Mouse (Mus musculus): ENCODE results near the gene Zfp746.
"Not testable (repeated sequence)": the region's sequence is repeated elsewhere in the genome, so short reads cannot be mapped to it uniquely, and the experiment has no call there.

Zfp746 gene

GRCm38 (mm10) chr6:48086471-48086878, at the start of gene Zfp746:
Gene Zfp746 (minus strand): TSS chr6:48086593.
- DNase-seq = peak; percentile 91

GRCm38 (mm10) chr6:48121092-48121491, 34.7 kb upstream of the Zfp746 start:
- not testable (repeated sequence) for DNase-seq

- DNase-seq = no peak
Observed at GRCm38 (mm10) chr6:48116036-48116435, 29.6 kb upstream of the Zfp746 start.

- no peak for DNase-seq
Observed at GRCm38 (mm10) chr6:48086957-48087715, 743 bp upstream of the Zfp746 start.

- DNase-seq = peak; percentile 70
Observed at GRCm38 (mm10) chr6:48085521-48086404, 630 bp downstream of the Zfp746 start.

GRCm38 (mm10) chr6:48083733-48084191, 2.6 kb downstream of the Zfp746 start:
- no peak for DNase-seq

- DNase-seq = no peak
Observed at GRCm38 (mm10) chr6:48081952-48082351, 4.4 kb downstream of the Zfp746 start.

- no peak for DNase-seq
Observed at GRCm38 (mm10) chr6:48081021-48081420, 5.4 kb downstream of the Zfp746 start.

- peak; percentile 23 for DNase-seq
Observed at GRCm38 (mm10) chr6:48073316-48073715, 13.1 kb downstream of the Zfp746 start.

GRCm38 (mm10) chr6:48067492-48067891, 18.9 kb downstream of the Zfp746 start:
- DNase-seq = no peak

GRCm38 (mm10) chr6:48065587-48066075, 20.8 kb downstream of the Zfp746 start:
- no peak for DNase-seq

- DNase-seq = no peak
Observed at GRCm38 (mm10) chr6:48064451-48064850, 21.9 kb downstream of the Zfp746 start.

GRCm38 (mm10) chr6:48063940-48064339, 22.5 kb downstream of the Zfp746 start:
- no peak for DNase-seq

GRCm38 (mm10) chr6:48060895-48061294, 25.5 kb downstream of the Zfp746 start:
- DNase-seq = no peak

- DNase-seq = no peak
Observed at GRCm38 (mm10) chr6:48060421-48060820, 26.0 kb downstream of the Zfp746 start.

GRCm38 (mm10) chr6:48052136-48052535, 34.3 kb downstream of the Zfp746 start:
- no peak for DNase-seq

GRCm38 (mm10) chr6:48051666-48052065, 34.7 kb downstream of the Zfp746 start:
- DNase-seq = no peak

GRCm38 (mm10) chr6:48049273-48050065, 36.9 kb downstream of the Zfp746 start:
- no peak for DNase-seq

GRCm38 (mm10) chr6:48048426-48049272, 37.7 kb downstream of the Zfp746 start, which contains the start of gene Zfp777:
Gene Zfp777 (minus strand): TSS chr6:48048911.
- DNase-seq = peak; percentile 88

- peak; percentile 33 for DNase-seq
Observed at GRCm38 (mm10) chr6:48047450-48048351, 38.7 kb downstream of the Zfp746 start.

GRCm38 (mm10) chr6:48047114-48047449, 39.3 kb downstream of the Zfp746 start:
- DNase-seq = no peak
